Mouse (Mus musculus): Measurements from ENCODE around the gene Carmil1.

The Carmil1 gene

GRCm38 (mm10) chr13:24269100-24269465, 11.5 kb downstream of the Carmil1 start:
- CTCF ChIA-PET, result interaction anchor here in 1 of 4 experiments (1.1 kb wide), 1 partner anchor 13 kb away, joined by 3 read pairs; no protein-coding TSS in a partner anchor
- POLR2A ChIA-PET, result interaction anchor here in 2 of 4 experiments (1.5 to 1.9 kb wide), 4 partner anchors 11 to 36 kb away, joined by 5 to 6 read pairs (median 5); partner anchors contain the start of gene Carmil1 (in 1 of the 2)

DNA sequence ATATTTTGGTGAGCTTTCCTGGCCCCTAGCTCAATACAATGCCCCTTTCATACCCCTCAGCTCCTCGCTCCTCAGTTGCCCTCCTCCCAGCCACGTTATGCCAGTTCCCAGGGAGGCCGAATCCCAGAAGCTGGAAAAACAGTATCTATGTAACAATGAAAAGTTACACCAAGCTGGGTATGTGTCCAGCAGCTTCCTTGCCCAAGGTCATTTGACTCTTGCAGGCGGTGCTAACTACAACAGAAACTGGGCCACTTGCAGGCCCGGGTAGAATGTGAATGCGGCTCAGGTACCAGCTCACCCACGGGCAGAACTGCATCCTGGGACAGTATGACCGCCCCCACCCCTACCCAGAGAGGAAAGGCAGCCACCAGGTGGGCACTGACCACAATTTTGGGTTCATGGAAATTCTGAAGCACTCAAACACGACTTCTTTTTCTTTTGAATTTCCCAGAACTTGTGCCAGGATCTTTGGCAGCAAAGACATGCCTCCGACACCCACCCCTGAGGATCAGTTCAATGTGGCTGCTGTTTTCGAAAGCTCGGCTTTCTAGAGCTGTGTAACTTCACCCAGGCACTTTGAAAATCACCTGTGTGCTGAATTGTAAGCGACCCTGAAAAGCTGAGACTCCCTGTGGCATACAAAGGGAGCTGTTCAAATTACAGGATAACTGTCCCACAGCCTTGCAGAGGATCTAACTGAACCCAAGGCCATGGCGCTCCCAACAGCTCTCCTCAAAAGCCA, 12.1 kb downstream of the Carmil1 start:
- POLR2A ChIA-PET, result interaction anchor here in 2 of 4 experiments (1.1 to 1.9 kb wide), 6 partner anchors 11 to 35 kb away, joined by 3 to 6 read pairs (median 5); partner anchors contain the start of gene Carmil1 (in 1 of the 2)
- CTCF ChIA-PET, result interaction anchor here in 2 of 4 experiments (0.6 to 1.1 kb wide), 2 partner anchors 13 to 595 kb away, joined by 3 read pairs; no protein-coding TSS in a partner anchor

DNA sequence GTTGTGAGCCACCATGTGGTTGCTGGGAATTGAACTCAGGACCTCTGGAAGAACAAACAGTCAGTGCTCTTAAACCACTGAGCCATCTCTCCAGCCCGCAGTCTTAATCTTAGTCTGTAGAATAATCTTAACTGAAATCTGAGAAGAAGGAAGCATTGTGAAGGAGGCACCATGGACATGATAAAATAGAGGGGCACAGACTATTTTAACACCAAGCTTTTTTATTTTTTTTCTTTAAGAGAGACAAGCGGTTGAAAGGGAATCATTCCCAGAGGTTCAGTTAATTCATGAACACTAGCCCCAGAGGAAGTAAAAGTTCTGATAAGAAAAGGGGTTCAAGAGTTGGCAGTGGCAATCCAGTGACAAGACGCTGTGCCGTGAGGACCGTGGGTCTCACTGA, 15.8 kb downstream of the Carmil1 start:
- ChIA-PET POLR2A (interaction anchor here in 2 of 4 experiments (0.6 to 0.7 kb wide), 2 partner anchors 15 to 439 kb away, joined by 3 read pairs; no protein-coding TSS in a partner anchor), CTCF (no interaction called here)

GRCm38 (mm10) chr13:24263560-24263959, 17.0 kb downstream of the Carmil1 start:
- POLR2A ChIA-PET, result interaction anchor here in 1 of 4 experiments (0.6 kb wide), 1 partner anchor 313 kb away, joined by 3 read pairs; no protein-coding TSS in a partner anchor
- CTCF ChIA-PET, result interaction anchor here in 2 of 4 experiments (0.7 to 1.1 kb wide), 2 partner anchors 33 to 175 kb away, joined by 3 read pairs; no protein-coding TSS in a partner anchor

GRCm38 (mm10) chr13:24260751-24261591, 19.6 kb downstream of the Carmil1 start:
- ChIA-PET POLR2A (interaction anchor here in 3 of 4 experiments (0.5 to 1.8 kb wide), 4 partner anchors 11 to 542 kb away, joined by 3 to 5 read pairs (median 4); no protein-coding TSS in a partner anchor), CTCF (interaction anchor here in 1 of 4 experiments (1.0 kb wide), 1 partner anchor 35 kb away, joined by 3 read pairs; no protein-coding TSS in a partner anchor)

DNA sequence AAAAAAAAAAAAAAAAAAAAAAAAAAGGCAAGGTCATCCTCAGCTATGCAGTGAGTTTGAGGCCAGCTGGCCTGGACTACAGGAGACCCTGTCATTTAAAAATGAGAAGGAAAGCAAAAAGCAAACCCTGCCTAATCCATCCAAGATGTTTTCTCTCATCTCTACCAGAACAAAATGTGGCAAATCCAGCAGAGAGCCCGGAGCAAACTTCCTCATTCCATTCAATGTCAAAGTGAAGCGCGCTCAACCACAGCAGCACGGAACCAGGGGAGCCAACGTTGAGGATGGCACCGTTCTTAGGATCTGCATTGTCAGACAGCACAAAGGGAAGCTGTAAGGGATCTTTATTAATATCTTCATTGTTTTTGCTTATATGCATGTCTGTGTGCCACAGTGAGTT, 22.8 kb downstream of the Carmil1 start:
- POLR2A ChIA-PET, result interaction anchor here in 3 of 4 experiments (0.6 to 1.3 kb wide), 4 partner anchors 10 to 495 kb away, joined by 4 to 7 read pairs (median 6); no protein-coding TSS in a partner anchor
- CTCF ChIA-PET, result no interaction called here

GRCm38 (mm10) chr13:24253989-24254388, 26.6 kb downstream of the Carmil1 start:
- POLR2A ChIA-PET, result interaction anchor here in 1 of 4 experiments (0.5 to 1.4 kb wide), 2 partner anchors 9 to 16 kb away, joined by 4 to 5 read pairs; no protein-coding TSS in a partner anchor
- CTCF ChIA-PET, result interaction anchor here (0.6 to 1.3 kb wide), 17 partner anchors 9 to 475 kb away, joined by 3 to 5 read pairs (median 3); partner anchors contain the start of gene Carmil1 (in 1 of the 4)

GRCm38 (mm10) chr13:24253551-24253950, 27.0 kb downstream of the Carmil1 start:
- CTCF ChIA-PET, result interaction anchor here in 2 of 4 experiments (0.7 to 1.3 kb wide), 7 partner anchors 12 to 310 kb away, joined by 3 to 4 read pairs (median 3); partner anchors contain the start of gene Carmil1 (in 1 of the 2)
- POLR2A ChIA-PET, result interaction anchor here in 2 of 4 experiments (0.5 to 1.5 kb wide), 4 partner anchors 8 to 480 kb away, joined by 3 to 5 read pairs (median 4); no protein-coding TSS in a partner anchor

- ChIA-PET POLR2A (interaction anchor here in 2 of 4 experiments (0.6 to 1.4 kb wide), 3 partner anchors 28 to 553 kb away, joined by 3 to 4 read pairs (median 3); partner anchors contain the start of genes Carmil1 (in 1 of the 2) and Hist1h4c (in 1 of the 2)), CTCF (no interaction called here)
Measured at GRCm38 (mm10) chr13:24251236-24251635, 29.4 kb downstream of the Carmil1 start.

DNA sequence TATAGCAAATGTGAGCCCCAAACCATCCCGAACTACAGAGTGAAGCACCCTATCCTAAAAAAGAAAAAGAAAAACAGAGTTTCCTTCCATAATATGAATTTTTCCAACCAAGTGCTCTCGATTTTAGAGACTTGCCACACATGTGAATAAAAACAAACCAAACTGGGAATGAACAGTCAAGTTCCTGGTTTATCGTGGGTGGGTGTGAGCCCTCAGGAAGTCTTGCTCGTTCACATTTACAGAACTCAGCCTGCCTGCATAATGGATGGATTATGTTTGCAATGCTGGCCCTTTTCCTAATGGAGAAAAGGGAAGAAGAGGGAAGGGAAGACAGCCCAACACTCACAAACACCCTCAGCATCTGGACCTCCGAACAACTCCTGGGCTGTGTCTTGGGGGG, 32.7 kb downstream of the Carmil1 start:
- POLR2A ChIA-PET, result interaction anchor here in 1 of 4 experiments (3.2 kb wide), 1 partner anchor 10 kb away, joined by 12 read pairs; no protein-coding TSS in a partner anchor

DNA sequence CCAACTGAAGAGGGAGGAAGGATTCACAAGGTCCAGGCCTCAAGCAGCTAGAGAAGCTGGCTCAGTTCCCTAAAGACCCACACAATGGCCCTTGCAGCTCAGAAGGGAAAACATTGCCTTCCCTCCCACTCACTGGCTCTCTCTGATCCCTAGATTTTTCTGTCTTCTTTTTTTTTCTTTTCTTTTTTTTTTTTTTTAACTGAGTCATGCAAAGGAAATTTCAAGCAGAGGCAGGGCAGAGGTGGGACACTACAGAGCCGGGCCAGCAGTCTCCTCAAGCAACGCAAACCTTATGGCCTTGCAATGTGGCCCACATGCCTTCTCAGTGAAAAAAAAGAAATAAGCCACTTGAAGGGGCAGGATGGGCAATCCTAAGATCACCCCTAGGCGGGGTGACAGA, 33.2 kb downstream of the Carmil1 start:
- POLR2A ChIA-PET, result interaction anchor here in 2 of 4 experiments (0.7 to 3.2 kb wide), 3 partner anchors 10 to 409 kb away, joined by 3 to 12 read pairs (median 3); no protein-coding TSS in a partner anchor
- CTCF ChIA-PET, result no interaction called here

More for the DNA sequence above, 32.7 kb downstream of the Carmil1 start:
- CTCF ChIA-PET, result no interaction called here

GRCm38 (mm10) chr13:24246266-24246665, 34.3 kb downstream of the Carmil1 start:
- CTCF ChIA-PET, result interaction anchor here in 1 of 4 experiments (1.9 kb wide), 1 partner anchor 8 kb away, joined by 5 read pairs; no protein-coding TSS in a partner anchor
- POLR2A ChIA-PET, result interaction anchor here in 1 of 4 experiments (3.2 kb wide), 1 partner anchor 9 kb away, joined by 12 read pairs; no protein-coding TSS in a partner anchor

DNA sequence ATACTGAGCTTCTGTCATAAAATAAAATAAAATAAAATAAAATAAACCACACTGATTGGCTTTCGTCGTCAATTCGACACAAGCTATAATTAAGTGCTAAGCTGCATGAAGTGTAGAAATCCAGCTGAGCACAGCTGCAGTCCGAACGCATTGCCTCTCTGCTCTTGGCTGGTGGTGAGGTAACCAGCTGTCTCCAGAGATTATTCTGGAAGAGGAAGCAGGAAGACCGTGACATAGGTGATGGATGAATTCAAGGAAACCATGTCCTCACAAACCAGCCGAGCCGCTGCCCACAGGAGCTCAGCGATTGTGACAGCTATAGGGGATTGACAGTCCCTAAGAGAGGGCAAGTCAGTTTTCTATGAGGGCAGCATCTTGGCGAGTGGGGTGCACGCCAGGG, 36.0 kb downstream of the Carmil1 start:
- POLR2A ChIA-PET, result interaction anchor here in 1 of 4 experiments (0.6 to 1.3 kb wide), 5 partner anchors 10 to 494 kb away, joined by 3 to 4 read pairs (median 3); partner anchors contain the start of genes Carmil1 and Hist1h2ab
- CTCF ChIA-PET, result interaction anchor here in 3 of 4 experiments (1.1 to 1.9 kb wide), 4 partner anchors 10 to 452 kb away, joined by 3 to 5 read pairs (median 4); no protein-coding TSS in a partner anchor

- ChIA-PET POLR2A (interaction anchor here in 1 of 4 experiments (1.2 kb wide), 1 partner anchor 24 kb away, joined by 3 read pairs; no protein-coding TSS in a partner anchor), CTCF (interaction anchor here in 1 of 4 experiments (1.1 to 1.5 kb wide), 2 partner anchors 10 to 451 kb away, joined by 3 read pairs; no protein-coding TSS in a partner anchor)
Measured at GRCm38 (mm10) chr13:24243964-24244363, 36.6 kb downstream of the Carmil1 start.

DNA sequence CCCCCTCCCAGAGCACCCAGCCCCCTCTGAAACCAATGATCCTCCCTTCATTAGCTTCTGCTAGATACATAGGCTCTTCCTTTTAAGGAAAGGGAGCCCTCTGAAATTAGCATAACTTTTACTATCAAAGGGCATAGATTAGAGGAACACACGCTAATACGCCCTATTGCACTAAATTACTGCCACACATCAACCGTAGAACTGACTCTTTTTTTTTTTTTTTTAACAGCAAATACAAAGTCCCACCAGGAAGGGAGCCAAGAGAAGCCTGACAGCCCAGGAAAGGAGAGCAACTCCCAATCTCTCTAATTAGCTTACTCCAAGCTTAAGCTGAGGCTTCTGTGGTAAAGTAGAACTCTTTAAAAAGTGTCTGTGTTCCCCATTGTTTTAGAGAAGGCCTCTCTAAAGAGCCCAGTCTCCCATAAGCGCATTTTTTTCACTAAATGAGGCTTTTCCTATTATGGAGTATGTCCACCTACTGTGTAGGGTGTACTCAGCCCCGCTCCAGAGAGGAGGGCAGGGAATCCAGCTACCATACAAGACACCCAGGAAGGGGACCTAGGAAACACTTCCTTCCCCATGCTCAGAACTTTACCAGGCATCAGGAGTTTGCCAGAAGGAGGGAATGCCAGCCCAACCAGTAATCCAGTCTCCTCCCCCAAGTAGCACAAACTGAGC, 38.0 kb downstream of the Carmil1 start:
- ChIA-PET CTCF (interaction anchor here in 2 of 4 experiments (0.7 to 2.0 kb wide), 2 partner anchors 12 kb away, joined by 3 to 4 read pairs; no protein-coding TSS in a partner anchor), POLR2A (interaction anchor here in 2 of 4 experiments (0.6 to 0.9 kb wide), 2 partner anchors 30 to 47 kb away, joined by 3 to 4 read pairs; no protein-coding TSS in a partner anchor)

DNA sequence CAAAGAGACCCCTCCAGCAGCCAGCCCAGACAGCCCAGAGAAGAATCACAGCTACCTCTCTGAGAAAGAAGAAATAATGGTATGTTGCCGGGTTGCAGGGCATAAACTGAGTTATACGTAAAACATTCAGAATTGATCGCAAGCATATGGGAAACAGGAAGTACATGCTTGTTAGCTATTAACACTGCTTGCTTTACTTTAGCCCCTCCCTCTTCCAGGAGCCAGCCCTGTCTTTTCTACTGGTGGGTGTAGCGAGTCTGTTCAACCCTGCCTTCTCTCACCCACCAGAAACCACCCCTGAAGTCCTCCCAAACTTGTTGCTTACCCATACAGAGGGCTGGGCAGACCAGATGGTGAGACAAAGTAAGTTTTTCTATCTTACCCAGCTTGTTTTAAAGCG, 39.4 kb downstream of the Carmil1 start:
- POLR2A ChIA-PET, result interaction anchor here in 2 of 4 experiments (0.7 to 1.3 kb wide), 3 partner anchors 9 to 504 kb away, joined by 3 to 5 read pairs (median 3); no protein-coding TSS in a partner anchor

GRCm38 (mm10) chr13:24240430-24240829, 40.2 kb downstream of the Carmil1 start:
- ChIA-PET POLR2A (interaction anchor here in 2 of 4 experiments (0.6 to 1.3 kb wide), 2 partner anchors 20 to 356 kb away, joined by 3 read pairs; no protein-coding TSS in a partner anchor), CTCF (interaction anchor here in 1 of 4 experiments (1.0 kb wide), 1 partner anchor 14 kb away, joined by 3 read pairs; no protein-coding TSS in a partner anchor)

More for the DNA sequence above, 39.4 kb downstream of the Carmil1 start:
- CTCF ChIA-PET, result interaction anchor here in 3 of 4 experiments (0.6 to 2.0 kb wide), 4 partner anchors 13 to 435 kb away, joined by 3 to 8 read pairs (median 4); no protein-coding TSS in a partner anchor
